Mouse (Mus musculus): ENCODE measurements around the gene Ddn. TPM values are rescaled to one million over a fixed set of nuclear protein-coding genes. Genes with fewer than 3 reads are reported as not detected.

The Ddn gene
- total RNA-seq (2022), result 100 to 1,000 TPM; 692 to 784 (median 734) TPM

DNA sequence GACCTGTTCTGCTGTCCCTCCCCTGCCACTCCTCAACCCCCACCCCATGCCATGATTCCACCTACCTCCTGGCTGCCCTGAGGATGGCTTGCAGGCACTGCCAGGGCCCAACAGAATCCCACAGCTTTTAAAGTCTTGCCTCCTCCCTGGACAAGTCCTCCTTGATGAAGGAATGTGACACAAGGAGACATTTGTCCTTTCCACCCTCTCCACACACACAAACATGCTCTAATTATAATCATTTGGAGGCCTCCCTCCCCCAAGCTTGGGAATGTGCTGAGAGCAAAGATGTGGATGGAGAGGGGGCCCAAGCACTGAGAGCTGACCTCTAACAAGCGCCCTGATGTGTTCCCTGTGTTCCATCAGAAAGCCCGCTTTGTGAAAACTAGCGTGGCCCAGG is at the start of gene Ddn:
TSS of gene Ddn (minus strand) at position 101 of the 400 bp plus-strand sequence.
- no peak for DNase-seq (ENCODE audit: low spot score in 2 of 2)

GRCm38 (mm10) chr15:98854214-98854613 is 44.9 kb upstream of the Ddn start:
- DNase-seq (ENCODE audit: low spot score in 2 of 2), result no peak

DNA sequence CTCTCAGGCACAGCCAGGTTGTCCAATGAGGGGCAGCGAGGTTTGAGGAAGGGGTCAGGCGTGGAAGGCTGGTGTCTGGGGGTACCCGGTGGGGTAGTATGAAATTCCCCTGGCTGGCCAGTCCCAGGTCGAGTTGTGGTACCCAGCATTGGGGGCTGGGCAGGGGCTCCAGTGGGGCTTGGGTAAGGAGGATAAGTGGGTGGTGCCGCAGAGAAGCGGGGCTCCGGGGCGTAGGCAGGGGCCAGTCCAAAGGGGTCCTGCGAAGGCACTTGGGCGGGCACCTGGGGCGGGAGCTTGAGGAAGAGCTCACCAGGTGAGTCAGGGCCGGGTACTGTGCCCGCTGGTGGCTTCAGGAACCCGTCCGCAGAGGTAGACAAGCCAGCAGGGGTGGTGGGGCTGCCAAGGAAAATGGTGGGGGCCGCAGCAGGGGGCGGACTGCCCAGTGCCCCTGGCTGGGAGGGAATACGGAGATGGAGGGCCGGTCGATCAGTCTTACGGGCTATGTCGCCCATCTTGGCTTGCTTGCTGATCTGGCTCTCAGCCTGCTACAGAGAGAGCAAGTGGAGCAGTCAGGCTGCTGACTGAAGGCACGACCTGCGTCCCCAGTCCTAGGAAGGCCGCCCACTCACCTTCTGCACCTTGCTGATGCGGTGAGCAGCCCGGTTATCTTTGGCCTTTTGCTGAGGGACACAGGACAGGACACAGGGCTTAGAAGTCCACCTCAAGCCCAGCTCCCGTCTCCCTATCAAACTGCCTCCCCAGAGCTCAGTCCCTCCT is 44.1 kb upstream of the Ddn start:
- DNase-seq (ENCODE audit: low spot score in 2 of 2), result no peak

- no peak for DNase-seq (ENCODE audit: low spot score in 2 of 2)
These were observed 43.4 kb upstream of the Ddn start for GRCm38 (mm10) chr15:98852733-98853132.

- no peak for DNase-seq (ENCODE audit: low spot score in 2 of 2)
These were observed 42.8 kb upstream of the Ddn start for GRCm38 (mm10) chr15:98852071-98852470.

DNA sequence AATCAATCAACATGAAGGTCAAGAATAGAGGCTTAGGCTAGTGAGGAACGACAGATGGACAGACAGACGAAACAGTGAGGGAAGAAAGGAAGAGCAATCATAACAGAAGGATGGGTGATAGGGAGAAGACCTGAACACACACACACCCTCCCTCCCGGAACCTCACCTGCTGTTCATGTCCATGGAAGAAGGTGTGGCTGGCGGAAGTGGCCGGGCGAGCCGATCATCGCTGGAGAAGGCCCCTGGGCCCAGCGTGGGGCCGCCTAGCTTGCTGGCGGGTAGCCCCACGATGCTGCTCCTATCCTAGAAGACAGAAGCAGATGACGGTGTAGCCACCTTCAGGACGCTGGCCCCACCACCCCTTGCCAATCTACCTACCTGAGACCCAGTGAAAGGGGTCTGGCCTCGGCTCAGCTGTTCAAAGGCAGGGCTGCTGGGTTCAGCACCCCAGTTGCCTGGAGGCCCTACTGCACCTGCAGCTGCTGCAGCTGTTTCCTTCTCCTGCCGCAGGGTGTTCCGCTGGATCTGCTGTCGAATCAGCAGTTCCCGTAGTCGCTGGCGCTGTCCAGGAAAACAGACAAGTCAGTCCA is 42.0 kb upstream of the Ddn start:
- no peak for DNase-seq (ENCODE audit: low spot score in 2 of 2)

DNA sequence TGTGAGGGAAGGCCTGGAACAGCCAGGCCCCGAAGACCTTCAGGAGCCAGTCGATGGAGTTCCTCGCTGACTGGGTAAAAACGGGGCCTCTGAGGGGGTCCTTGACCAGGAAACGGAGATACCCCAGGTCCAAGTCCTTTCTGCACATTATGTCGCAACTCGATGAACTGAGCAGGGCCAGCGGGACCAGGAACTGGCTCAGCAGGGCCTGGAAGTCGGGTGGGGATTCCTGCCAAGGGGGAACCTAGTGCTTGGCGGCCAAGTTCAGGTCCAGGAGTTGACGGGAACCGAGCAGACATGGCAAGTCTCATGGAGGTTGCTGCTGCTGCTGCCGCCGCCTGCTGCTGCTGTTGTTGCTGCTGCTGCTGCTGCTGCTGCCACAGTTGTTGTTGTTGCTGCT is 41.4 kb upstream of the Ddn start:
- DNase-seq (ENCODE audit: low spot score in 2 of 2), result no peak

DNA sequence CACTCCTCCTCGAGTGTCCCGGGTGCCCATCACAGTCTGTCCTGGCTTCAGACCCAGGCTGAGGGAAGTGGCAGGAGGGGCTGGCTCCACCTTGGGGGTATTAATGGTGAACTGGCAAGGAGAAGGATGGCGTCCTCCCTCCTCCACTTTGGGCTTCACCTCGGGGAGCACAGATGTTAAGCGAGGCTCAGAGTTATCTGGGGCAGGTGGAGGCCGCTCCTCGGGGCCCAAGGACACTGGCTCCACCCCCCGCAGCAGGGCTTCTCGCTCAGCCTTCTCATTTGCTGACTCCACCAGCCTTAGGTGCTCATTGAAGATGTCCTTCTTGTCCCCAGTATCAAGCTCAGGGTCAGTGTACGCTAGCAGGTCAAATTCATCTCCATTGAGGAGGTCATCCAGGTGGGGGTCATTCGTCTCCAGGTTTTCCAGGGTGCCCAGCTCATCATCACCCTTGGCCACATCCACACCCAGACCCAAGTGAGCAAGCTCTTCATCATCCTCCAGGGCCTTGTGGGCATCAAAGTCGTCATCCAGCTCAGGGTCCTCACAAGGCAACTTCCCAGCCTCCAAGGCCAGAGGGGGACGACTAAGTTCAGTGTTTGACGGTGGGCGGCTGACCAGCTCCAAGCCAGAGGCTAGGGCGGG is 40.8 kb upstream of the Ddn start:
- no peak for DNase-seq (ENCODE audit: low spot score in 2 of 2)

GRCm38 (mm10) chr15:98849165-98849564 is 39.9 kb upstream of the Ddn start:
- no peak for DNase-seq (ENCODE audit: low spot score in 2 of 2)

DNA sequence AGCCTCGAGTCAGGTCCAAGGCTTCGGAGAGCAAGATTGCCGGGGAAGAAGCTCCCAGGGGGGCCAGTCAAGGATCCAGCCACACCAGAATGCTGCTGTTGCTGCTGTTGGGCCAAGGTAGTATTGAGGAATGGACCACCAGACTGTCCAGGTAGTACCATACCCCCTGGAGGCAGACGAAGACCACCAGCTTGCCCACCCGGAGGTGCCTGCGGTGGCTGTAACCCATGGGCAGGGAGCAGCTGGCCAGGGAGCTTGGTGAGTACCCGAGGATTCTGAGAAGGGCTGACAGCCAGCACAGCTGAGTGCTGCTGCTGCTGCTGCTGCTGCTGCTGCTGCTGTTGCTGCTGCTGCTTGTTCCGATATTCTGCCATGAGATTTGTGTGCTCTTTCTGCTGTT is 36.9 kb upstream of the Ddn start:
- no peak for DNase-seq (ENCODE audit: low spot score in 2 of 2)

- no peak for DNase-seq (ENCODE audit: low spot score in 2 of 2)
These were observed 35.9 kb upstream of the Ddn start for GRCm38 (mm10) chr15:98845149-98845548.

DNA sequence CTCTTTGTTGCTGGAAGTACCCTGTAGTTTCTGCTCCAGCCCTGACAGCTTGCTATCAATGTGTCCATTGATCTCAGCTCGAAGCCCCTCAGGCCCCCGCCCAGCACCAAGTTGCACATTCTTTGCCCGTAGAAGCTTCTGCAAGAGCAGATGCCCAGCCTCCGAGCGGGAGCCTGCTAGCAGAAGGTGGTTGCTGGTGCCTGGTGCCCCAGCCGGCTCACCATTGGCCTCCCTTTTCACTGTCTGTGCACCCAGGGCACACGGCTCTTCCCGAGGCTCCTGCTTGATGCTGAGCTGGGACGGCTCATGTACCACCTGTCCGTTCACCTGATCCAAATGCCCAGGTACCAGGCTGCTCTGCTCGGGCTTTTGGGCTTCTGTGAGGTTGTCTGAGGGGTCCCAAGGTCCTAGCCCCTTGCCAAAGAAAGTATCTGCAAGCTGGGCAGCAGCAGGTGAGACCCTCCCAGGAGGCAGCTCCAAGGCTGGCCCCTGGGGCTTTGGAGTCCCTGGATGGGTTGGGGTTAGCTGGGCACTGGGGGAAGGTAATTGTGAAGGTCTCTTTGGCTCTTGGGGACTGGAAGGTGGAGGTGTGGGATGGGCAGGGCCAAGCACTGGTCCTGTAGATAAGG is 34.4 kb upstream of the Ddn start:
- DNase-seq (ENCODE audit: low spot score in 2 of 2), result no peak

DNA sequence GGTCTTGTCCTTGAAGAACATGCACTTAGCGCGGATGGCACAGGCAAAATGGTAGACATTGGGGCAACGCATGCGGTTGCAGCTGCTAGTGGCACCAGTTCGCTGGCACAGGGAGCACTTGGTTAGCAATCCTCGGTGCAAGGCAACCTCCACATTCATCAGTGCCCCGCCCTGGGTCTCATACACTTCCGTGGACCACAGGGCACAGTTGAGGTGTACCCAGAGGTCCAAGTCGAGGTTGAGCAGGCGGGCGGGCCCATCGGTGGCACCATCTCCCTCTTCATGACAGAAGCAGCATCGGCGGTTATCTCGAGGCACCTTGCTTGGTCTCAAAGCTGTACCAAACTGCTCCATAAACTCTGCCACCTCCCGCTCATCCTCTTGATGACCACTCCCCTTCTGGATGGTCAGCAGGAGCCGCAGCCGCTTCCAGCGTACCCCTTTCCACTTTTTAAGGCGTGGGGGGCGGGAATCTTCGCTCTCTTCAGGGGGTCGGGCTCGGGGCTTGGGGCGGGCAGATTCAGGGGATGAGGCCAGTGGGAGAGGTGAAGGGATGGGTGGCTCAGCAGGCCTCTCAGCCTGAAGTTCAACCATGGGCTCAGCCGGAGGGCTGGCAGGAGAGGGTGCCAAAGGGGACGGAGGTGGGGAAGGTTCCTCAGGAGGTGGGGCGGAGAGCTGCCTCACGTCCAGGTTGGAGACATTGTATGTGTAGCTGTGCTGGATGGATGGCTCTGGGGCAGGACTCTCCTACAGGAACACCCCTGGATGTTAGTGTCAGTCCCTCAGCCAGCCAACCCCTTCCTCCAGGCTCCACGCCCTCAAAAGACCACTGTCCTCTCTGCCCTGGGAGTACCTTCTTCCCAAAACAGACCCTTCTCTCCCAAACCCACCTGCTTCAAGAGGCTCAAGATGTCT is 30.6 kb upstream of the Ddn start:
- DNase-seq (ENCODE audit: low spot score in 2 of 2), result no peak

- no peak for DNase-seq (ENCODE audit: low spot score in 2 of 2)
These were observed 29.9 kb upstream of the Ddn start for GRCm38 (mm10) chr15:98839161-98839560.

- DNase-seq (ENCODE audit: low spot score in 2 of 2), result no peak
These were observed 28.4 kb upstream of the Ddn start for GRCm38 (mm10) chr15:98837743-98838103.

DNA sequence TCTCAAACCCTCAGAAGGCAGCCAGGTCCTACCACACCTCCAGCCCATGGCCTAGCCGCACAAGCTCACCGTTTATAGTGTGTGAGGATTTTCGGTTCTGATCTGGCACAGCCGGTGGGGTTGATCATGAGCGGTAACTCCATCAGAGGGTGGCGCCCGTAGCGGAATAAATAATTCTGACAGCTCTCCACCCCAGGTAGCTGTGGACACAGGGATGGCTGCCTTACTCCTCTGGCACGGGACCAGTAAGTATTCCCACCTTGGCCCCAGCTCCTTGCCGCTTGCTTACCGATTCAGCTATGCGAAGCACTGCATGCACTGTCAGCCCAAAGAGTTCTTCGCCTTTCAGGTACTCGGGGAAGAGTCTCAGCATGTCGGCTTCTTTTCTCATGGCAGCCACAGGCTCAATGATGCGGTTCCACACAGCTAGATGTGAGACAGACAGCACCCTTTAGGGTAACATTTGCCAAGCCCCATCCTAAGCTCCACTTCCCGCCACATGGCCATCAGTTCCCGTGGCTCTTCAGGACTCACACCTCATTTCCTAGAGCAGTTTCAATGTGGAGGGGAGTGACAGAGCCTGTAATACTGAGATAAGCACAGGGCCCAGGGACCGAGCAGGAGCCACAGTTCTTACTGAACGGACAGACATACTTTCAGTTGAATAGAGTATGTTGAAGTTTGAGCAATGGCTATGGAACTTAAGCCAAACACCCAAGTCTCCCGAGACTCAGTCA is 27.9 kb upstream of the Ddn start:
- DNase-seq (ENCODE audit: low spot score in 2 of 2), result no peak

DNA sequence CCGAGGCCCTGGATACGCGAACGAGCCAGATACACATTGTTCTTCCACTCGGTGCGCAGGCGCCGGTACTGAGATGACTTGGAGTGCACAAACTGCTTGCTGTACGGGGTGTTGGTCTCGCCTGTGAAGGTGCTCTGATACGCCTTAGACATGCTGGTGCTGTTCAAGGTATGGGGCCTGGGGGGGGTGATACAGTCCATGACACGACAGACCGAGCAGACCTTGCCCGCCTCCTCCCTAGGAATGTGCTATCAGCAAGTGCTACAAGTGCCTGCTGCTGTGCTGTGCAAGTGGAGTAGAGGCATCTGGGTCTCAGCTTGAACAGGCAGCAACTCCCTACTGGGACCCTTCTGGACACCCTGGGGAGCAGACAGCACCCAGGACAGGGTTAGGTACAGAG is 26.0 kb upstream of the Ddn start:
- no peak for DNase-seq (ENCODE audit: low spot score in 2 of 2)

- no peak for DNase-seq (ENCODE audit: low spot score in 2 of 2)
These were observed 24.8 kb upstream of the Ddn start for GRCm38 (mm10) chr15:98834059-98834458.

DNA sequence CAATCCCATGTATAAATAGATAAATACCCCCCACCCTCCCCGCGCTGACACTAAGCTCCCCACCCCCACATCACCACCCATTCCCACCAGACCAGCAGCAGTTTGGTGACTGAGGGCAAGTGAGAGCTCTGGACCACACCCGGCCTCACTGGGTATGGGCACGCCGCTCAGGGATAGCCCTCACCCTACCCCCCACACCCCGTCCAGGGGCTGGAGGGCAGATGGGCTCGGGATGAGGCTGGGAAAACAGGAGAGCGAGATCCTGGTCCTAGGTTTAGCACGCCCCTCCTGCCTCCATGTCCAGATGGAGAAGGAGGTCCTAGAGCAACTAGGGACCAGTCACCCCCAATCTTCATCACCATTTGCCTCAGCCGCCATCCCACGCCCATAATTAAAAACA is 24.0 kb upstream of the Ddn start:
- DNase-seq (ENCODE audit: low spot score in 2 of 2), result no peak

All from left cerebral cortex, adult 8-10 months (tissue).